Mouse (Mus musculus) lung, postnatal 0 days (tissue): ENCODE data around the gene Grhl3.

ENCODE experiments used
- CTCF ChIP-seq: IDR thresholded peaks from 2 replicates; pipeline ENCODE4 v1.5.1; 2016; ENCODE audit warnings: antibody characterized with exemption, mild to moderate bottlenecking
- EP300 ChIP-seq: IDR thresholded peaks from 2 replicates; pipeline ENCODE4 v1.6.1; 2016; ENCODE audit warnings: antibody characterized with exemption, mild to moderate bottlenecking, control low read depth

DNA sequence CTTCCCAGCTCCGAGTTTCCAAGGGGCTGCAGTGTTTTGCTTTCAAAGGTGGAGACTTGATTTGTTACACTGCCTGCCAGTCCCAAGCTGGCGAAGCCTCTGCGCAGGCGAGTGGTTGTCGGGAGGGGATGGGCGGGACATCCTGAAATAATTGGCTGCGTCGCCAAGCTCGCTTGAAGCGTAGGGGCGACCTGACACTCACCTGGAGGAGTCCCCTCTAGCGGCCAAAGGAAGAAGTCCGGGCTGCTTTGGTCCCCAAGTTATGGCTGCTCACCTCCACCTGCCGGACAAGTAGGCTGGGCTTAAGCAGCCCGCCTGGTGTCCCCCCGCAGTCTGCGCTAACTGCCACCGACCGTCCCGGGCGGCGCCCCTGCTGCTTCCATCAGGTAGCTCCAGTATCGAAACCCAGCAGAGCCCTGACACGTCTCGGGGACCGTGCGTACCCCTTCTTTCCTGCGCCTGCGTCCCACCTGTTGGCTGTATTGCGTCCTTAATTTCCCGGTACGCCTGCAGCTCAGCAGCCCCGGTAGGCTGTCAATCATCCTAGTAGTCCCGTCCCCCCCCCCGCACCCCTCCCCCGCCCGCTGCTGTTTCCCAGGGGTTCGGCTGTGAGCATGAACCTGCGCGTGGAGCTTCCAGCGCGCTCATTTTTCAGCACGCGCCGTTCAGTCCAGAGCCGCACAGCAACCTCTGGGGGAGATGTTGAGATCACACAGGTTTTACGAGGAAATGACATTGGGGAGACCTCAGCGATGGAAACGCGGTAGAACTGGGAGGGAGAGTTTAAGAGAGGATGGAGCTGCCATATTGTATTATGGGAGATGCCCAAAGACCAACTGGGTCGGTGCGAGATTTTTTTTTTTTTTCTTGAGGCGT, 78.7 kb downstream of the Grhl3 start, which contains the start of the genes Stpg1 and Nipal3:
- TF ChIP-seq CTCF (peak; percentile 74), EP300 (no peak; the same call in 1 of the 2 replicates)
